Mouse (Mus musculus): ENCODE measurements around the gene Shd. TPM values are rescaled to one million over a fixed set of nuclear protein-coding genes. Genes with fewer than 3 reads are reported as not detected.

Gene Shd
- total and polyA plus RNA-seq, 3 experiments, result 0.31 to 0.89 TPM; not detected in 1

DNA sequence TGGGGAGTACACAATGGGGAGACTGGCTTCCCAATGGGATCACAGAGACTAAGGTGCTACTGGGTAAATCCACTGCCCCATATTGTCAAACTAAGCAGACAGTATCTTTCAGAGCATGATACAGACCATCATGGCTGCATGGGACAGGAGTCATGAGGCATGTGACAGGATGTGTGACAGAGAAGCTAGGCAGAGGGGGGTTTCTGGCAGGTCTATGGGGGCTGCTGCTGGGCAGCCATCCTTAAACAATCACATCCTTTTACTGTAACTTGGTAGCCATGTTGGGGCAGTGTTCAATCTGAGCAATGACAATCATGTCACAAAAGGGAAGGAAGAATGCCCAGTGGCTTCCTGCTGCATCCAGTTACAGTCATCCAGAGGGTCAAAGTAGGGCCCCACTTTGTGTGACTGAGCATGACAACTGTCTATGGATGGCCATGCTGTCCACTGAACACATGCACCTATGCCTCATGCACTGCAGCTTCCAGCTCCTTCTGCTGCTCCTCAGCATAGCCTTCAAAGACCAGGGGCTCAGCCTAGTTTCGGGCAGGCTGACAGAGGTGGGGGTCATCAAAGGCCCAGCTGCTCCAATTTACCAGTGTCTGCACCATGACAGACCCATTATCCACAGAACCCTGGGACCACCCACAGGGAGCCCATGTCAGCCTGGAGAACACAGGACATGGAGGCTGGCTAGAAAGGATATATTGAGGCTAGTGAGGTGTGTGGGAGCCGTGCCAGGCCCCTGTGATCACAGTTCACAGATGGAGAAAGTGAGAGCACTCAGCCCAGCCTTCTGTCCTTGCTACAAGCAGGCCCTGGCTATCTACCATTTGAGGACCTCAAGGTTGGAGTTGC lies 52.1 kb downstream of the Shd start:
- peaks cover 0 to 3% of the 10 kb centered on the region in 2 experiments; a peak in 1 of 4 replicates for H3K36me3 ChIP-seq (ENCODE audit: control insufficient read depth in 1 of 2, insufficient read depth in 2 of 2, low read length in 2 of 2)
- H3K4me1 ChIP-seq (ENCODE audit: control insufficient read depth in 1 of 2, insufficient read depth in 2 of 2, low read length in 2 of 2), result no peaks in the 10 kb centered on the region
- TF ChIP-seq TAL1 (IDR thresholded peaks at IDR 0.05; ENCODE audit: low read length) (no peak), BHLHE40 (IDR thresholded peaks at IDR 0.05; ENCODE audit: borderline replicate concordance, low read depth, low read length) (no peak), SIN3A (IDR thresholded peaks at IDR 0.05; ENCODE audit: low read length) (no peak), CTCF (IDR thresholded peaks at IDR 0.05 in 2 of 3, conservative IDR thresholded peaks at IDR 0.05 in 1 of 3; ENCODE audit: control insufficient read depth in 1 of 3, insufficient read depth in 1 of 3, low read depth in 2 of 3, low read length in 3 of 3, poor library complexity in 1 of 3, severe bottlenecking in 1 of 3) (no peak), SMC3 (IDR thresholded peaks at IDR 0.05; ENCODE audit: low read depth, low read length) (no peak), USF2 (IDR thresholded peaks at IDR 0.05; ENCODE audit: borderline replicate concordance in 1 of 2, insufficient read depth in 1 of 2, low read depth in 1 of 2, low read length in 2 of 2) (no peak), UBTF (IDR thresholded peaks at IDR 0.05; ENCODE audit: borderline replicate concordance, insufficient read depth, low read depth, low read length) (no peak), KAT2A (conservative IDR thresholded peaks at IDR 0.05; ENCODE audit: low read depth, low read length) (no peak), E2F4 (IDR thresholded peaks at IDR 0.05; ENCODE audit: borderline replicate concordance, low read depth, low read length) (no peak), MAX (IDR thresholded peaks at IDR 0.05; ENCODE audit: low read length) (no peak), RAD21 (IDR thresholded peaks at IDR 0.05; ENCODE audit: low read depth, low read length) (no peak), GATA1 (IDR thresholded peaks at IDR 0.05; ENCODE audit: low read depth, low read length) (no peak), JUND (IDR thresholded peaks at IDR 0.05; ENCODE audit: low read depth, low read length) (no peak), RCOR1 (IDR thresholded peaks at IDR 0.05; ENCODE audit: low read depth, low read length) (no peak), POLR2AphosphoS5 (IDR thresholded peaks at IDR 0.05; ENCODE audit: borderline replicate concordance, low read depth, low read length) (no peak), EP300 (IDR thresholded peaks at IDR 0.05; ENCODE audit: low read depth in 1 of 2, low read length in 2 of 2) (no peak), POLR2AphosphoS2 (IDR thresholded peaks at IDR 0.05; ENCODE audit: low read length) (no peak), NELFE (IDR thresholded peaks at IDR 0.05; ENCODE audit: low read depth, low read length) (no peak), TBP (IDR thresholded peaks at IDR 0.05; ENCODE audit: low read depth, low read length) (no peak), MYC (IDR thresholded peaks at IDR 0.05; ENCODE audit: low read depth, low read length) (no peak)

DNA sequence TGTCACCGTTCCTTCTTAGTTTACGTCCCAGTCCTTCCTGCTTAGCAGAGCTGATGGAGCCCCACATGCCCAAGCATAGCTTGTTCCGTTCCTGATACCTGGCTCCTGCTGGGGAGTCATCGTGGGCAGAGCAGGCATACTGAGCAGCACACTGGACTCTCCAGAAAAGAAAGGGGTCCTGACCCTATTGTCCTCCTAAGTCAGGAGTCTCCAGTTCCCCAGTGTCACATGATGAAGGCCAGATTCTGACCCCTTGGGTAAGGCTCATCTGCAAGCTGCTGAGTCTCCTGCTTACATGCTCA lies 52.7 kb downstream of the Shd start:
- H3K27ac ChIP-seq (ENCODE audit: control insufficient read depth, low read depth, low read length), result no peak overlapping the region
- H3K9me3 ChIP-seq (replicated peaks; ENCODE audit: insufficient read depth, low read length), result no peaks in the 10 kb centered on the region
- H3K27me3 ChIP-seq (ENCODE audit: control insufficient read depth in 1 of 2, insufficient read depth in 2 of 2, low read length in 2 of 2), result no peaks in the 10 kb centered on the region
- TF ChIP-seq NRF1 (IDR thresholded peaks at IDR 0.05; ENCODE audit: insufficient read depth, low read depth, low read length, poor library complexity, severe bottlenecking) (no peak), TCF12 (IDR thresholded peaks at IDR 0.05; ENCODE audit: low read depth, low read length) (no peak), EP300 (IDR thresholded peaks at IDR 0.05; ENCODE audit: low read depth in 1 of 2, low read length in 2 of 2) (no peak), HCFC1 (IDR thresholded peaks at IDR 0.05; ENCODE audit: low read depth, low read length) (no peak), UBTF (IDR thresholded peaks at IDR 0.05; ENCODE audit: borderline replicate concordance, insufficient read depth, low read depth, low read length) (no peak), NELFE (IDR thresholded peaks at IDR 0.05; ENCODE audit: low read depth, low read length) (no peak), MYB (IDR thresholded peaks at IDR 0.05; ENCODE audit: low read depth, low read length) (no peak), MAFK (IDR thresholded peaks at IDR 0.05; ENCODE audit: borderline replicate concordance, low read depth, low read length) (no peak), MEF2A (IDR thresholded peaks at IDR 0.05; ENCODE audit: extremely low read depth, insufficient replicate concordance, low read depth, low read length, poor library complexity, severe bottlenecking) (no peak), MYC (IDR thresholded peaks at IDR 0.05; ENCODE audit: low read depth, low read length) (no peak), TBP (IDR thresholded peaks at IDR 0.05; ENCODE audit: low read depth, low read length) (no peak), KAT2A (conservative IDR thresholded peaks at IDR 0.05; ENCODE audit: low read depth, low read length) (no peak), CHD2 (IDR thresholded peaks at IDR 0.05; ENCODE audit: low read length) (no peak), RAD21 (IDR thresholded peaks at IDR 0.05; ENCODE audit: low read depth, low read length) (no peak), BHLHE40 (IDR thresholded peaks at IDR 0.05; ENCODE audit: borderline replicate concordance, low read depth, low read length) (no peak), POLR2AphosphoS5 (IDR thresholded peaks at IDR 0.05; ENCODE audit: borderline replicate concordance, low read depth, low read length) (no peak), CHD1 (IDR thresholded peaks at IDR 0.05; ENCODE audit: low read depth, low read length) (no peak)
- H3K4me3 ChIP-seq (ENCODE audit: control insufficient read depth in 1 of 2, insufficient read depth in 1 of 2, low read depth in 2 of 2, low read length in 2 of 2), result no peak overlapping the region
- no peak for DNase-seq (ENCODE audit: low read depth, low spot score)
- H3K79me2 ChIP-seq (ENCODE audit: control insufficient read depth, insufficient read depth, low read length, poor library complexity), result peaks cover 17% of the 10 kb centered on the region
- no peaks in the 10 kb centered on the region for H3K4me1 ChIP-seq (ENCODE audit: control insufficient read depth in 1 of 2, insufficient read depth in 2 of 2, low read length in 2 of 2)
- H3K36me3 ChIP-seq (ENCODE audit: control insufficient read depth in 1 of 2, insufficient read depth in 2 of 2, low read length in 2 of 2), result peaks cover 0 to 5% of the 10 kb centered on the region in 2 experiments; a peak in 1 of 4 replicates
- H3K9ac ChIP-seq (ENCODE audit: control insufficient read depth, low read depth, low read length, poor library complexity, severe bottlenecking), result no peak overlapping the region

More for the DNA sequence above, 52.1 kb downstream of the Shd start:
- H3K9ac ChIP-seq (ENCODE audit: control insufficient read depth, low read depth, low read length, poor library complexity, severe bottlenecking), result no peak overlapping the region
- H3K4me3 ChIP-seq (ENCODE audit: control insufficient read depth in 1 of 2, insufficient read depth in 1 of 2, low read depth in 2 of 2, low read length in 2 of 2), result no peak overlapping the region
- no peaks in the 10 kb centered on the region for H3K9me3 ChIP-seq (replicated peaks; ENCODE audit: insufficient read depth, low read length)
- no peak for DNase-seq (ENCODE audit: low read depth, low spot score)
- H3K27me3 ChIP-seq (ENCODE audit: control insufficient read depth in 1 of 2, insufficient read depth in 2 of 2, low read length in 2 of 2), result no peaks in the 10 kb centered on the region
- H3K27ac ChIP-seq (ENCODE audit: control insufficient read depth, low read depth, low read length), result no peak overlapping the region
- H3K79me2 ChIP-seq (ENCODE audit: control insufficient read depth, insufficient read depth, low read length, poor library complexity), result peaks cover 13% of the 10 kb centered on the region
